21 mouse cellular contexts compared by ENCODE assay signal in the genomic region with DNA sequence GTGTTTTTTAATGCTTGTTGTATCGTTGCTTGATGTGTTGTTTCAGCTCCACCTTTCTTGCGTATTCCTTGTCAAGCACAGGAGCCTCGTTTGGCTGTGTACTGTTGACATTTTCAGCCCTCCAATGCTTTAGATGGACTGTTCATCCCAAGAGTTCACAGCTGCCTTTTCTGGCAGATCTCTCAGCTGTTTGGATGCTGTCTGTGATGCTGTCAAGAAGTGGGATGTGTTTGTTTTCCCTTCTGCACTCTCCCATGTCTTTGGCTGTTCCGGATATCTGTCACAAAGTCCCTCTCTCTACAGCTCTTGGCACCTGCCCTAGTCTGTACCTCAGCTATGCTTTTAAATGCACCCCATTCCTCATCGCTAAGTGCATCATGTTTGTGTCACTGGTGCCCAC. TPM values are rescaled to one million over a fixed set of nuclear protein-coding genes. Genes with fewer than 3 reads are reported as not detected.
DNase-seq lines count a peak whose midpoint lies in the region; ATAC-seq and TF ChIP-seq lines count a peak whose summit lies in the region.
"Had no signal": no experiment of that assay in that cellular context is flagged by ENCODE, and none has a peak within 500 bp of the region (broad histone marks: within the 10 kb centered on the region; RNA-seq: fewer than 3 reads in every experiment).

No protein-coding gene starts in this region.

- H3K4me2 ChIP-seq in hindbrain, embryonic 16.5 days (ENCODE audit: low read length) = no peak overlapping the region
- H3K4me2 ChIP-seq: forebrain, embryonic 13.5 days; intestine, embryonic 15.5 days; midbrain, embryonic 11.5 days; neural tube, embryonic 13.5 days had no signal

- no peak for TF ChIP-seq CTCF in lung, adult 2 months (IDR thresholded peaks at IDR 0.05; ENCODE audit: insufficient read depth, low read length)

- TF ChIP-seq POLR2A in lung, adult 2 months (IDR thresholded peaks at IDR 0.05; ENCODE audit: borderline replicate concordance, extremely low read depth, low read depth, low read length) = no peak

- no peaks in the 10 kb centered on the region; the same call in none of the 2 replicates for H3K4me1 ChIP-seq in hindbrain, embryonic 16.5 days (ENCODE audit: control insufficient read depth, insufficient read depth, low read depth, low read length)
- H3K4me1 ChIP-seq in hindbrain, embryonic 10.5 days (replicated peaks) = peaks cover 1% of the 10 kb centered on the region
- H3K4me1 ChIP-seq in lung, adult 2 months (ENCODE audit: control insufficient read depth, insufficient read depth, low read length) = peaks cover 6% of the 10 kb centered on the region
- H3K4me1 ChIP-seq: neural tube, embryonic 13.5 days had no signal

- H3K9me3 ChIP-seq in hindbrain, embryonic 16.5 days (ENCODE audit: control insufficient read depth, low read length) = no peaks in the 10 kb centered on the region
- H3K9me3 ChIP-seq in hindbrain, embryonic 10.5 days = no peaks in the 10 kb centered on the region
- H3K9me3 ChIP-seq: forebrain, embryonic 13.5 days; intestine, embryonic 15.5 days; limb, embryonic 10.5 days; neural tube, embryonic 13.5 days had no signal

- 0 out of 2 replicates have a peak, but pooled peaks have one; percentile 20 for ATAC-seq in hindbrain, embryonic 16.5 days
- ATAC-seq: forebrain, embryonic 13.5 days had no signal

- H3K4me3 ChIP-seq in hindbrain, embryonic 16.5 days (ENCODE audit: low read length) = no peak overlapping the region
- no peak overlapping the region for H3K4me3 ChIP-seq in hindbrain, embryonic 10.5 days
- no peak overlapping the region for H3K4me3 ChIP-seq in lung, adult 2 months (replicated peaks; ENCODE audit: extremely low read depth, low read depth, low read length)
- H3K4me3 ChIP-seq: forebrain, embryonic 13.5 days; intestine, embryonic 15.5 days; limb, embryonic 10.5 days; neural tube, embryonic 13.5 days had no signal

- H3K27me3 ChIP-seq in hindbrain, embryonic 16.5 days (replicated peaks; ENCODE audit: control insufficient read depth, insufficient read depth, low read length) = no peaks in the 10 kb centered on the region
- no peaks in the 10 kb centered on the region for H3K27me3 ChIP-seq in hindbrain, embryonic 10.5 days (ENCODE audit: insufficient read depth, poor library complexity, severe bottlenecking)
- H3K27me3 ChIP-seq: forebrain, embryonic 13.5 days; intestine, embryonic 15.5 days; neural tube, embryonic 13.5 days had no signal

- no peaks in the 10 kb centered on the region for H3K36me3 ChIP-seq in hindbrain, embryonic 16.5 days (ENCODE audit: control insufficient read depth, insufficient read depth, low read length)
- no peaks in the 10 kb centered on the region for H3K36me3 ChIP-seq in hindbrain, embryonic 10.5 days
- H3K36me3 ChIP-seq: intestine, embryonic 15.5 days; limb, embryonic 10.5 days; neural tube, embryonic 13.5 days had no signal

- H3K27ac ChIP-seq in hindbrain, embryonic 16.5 days (ENCODE audit: low read depth, low read length) = no peak overlapping the region
- no peak overlapping the region for H3K27ac ChIP-seq in hindbrain, embryonic 10.5 days
- H3K27ac ChIP-seq: forebrain, embryonic 13.5 days; intestine, embryonic 15.5 days; limb, embryonic 10.5 days; liver, embryonic 14.5 days; macrophage; neural tube, embryonic 13.5 days had no signal

- peak; percentile 37 for DNase-seq in gastrocnemius, adult 18-20 months (ENCODE audit: low spot score)
- DNase-seq in gastrocnemius, adult 8-10 months (ENCODE audit: low spot score in 2 of 2) = no peak
- DNase-seq in hindbrain, embryonic 10.5 days (ENCODE audit: low spot score) = no peak
- peak; percentile 50 for DNase-seq in lung, postnatal 10 days
- DNase-seq in lung, adult 2 months = no peak
- DNase-seq in frontal cortex, postnatal 36 days (ENCODE audit: low spot score in 2 of 2) = no peak
- DNase-seq in cerebellum, postnatal 4 days (ENCODE audit: low spot score in 2 of 2) = no peak
- DNase-seq: cerebellum, postnatal 10 days; gastrocnemius, postnatal 10 days; right cerebral cortex, postnatal 25 days; thymus, postnatal 25 days had no signal

- 79% methylated on average over 5 of the region's 5 CpGs for WGBS in hindbrain, embryonic 16.5 days
- 88% methylated on average over 5 of the region's 5 CpGs for WGBS in hindbrain, embryonic 10.5 days
- WGBS in lung, adult 2 months = 56% methylated on average over 5 of the region's 5 CpGs

- no peak overlapping the region for H3K9ac ChIP-seq in hindbrain, embryonic 16.5 days (ENCODE audit: low read depth, low read length)
- H3K9ac ChIP-seq: forebrain, embryonic 13.5 days; intestine, embryonic 15.5 days; liver, embryonic 14.5 days; neural tube, embryonic 13.5 days had no signal

RNA-seq across cellular contexts. Expression of gene 1700034J05Rik, which starts 6.7 kb away (rescaled TPM):
- total RNA-seq in gastrocnemius, adult 18-20 months (2021) = not detected
- not detected for total RNA-seq in gastrocnemius, adult 8-10 months (2022)
- 0.05 TPM in 1 of 2 replicates, not detected in the other for polyA plus RNA-seq in hindbrain, embryonic 16.5 days (2015; fragmentation: Nextera tagmentation; extraction: Ambion mirVana)
- polyA plus RNA-seq in hindbrain, embryonic 10.5 days (2016; fragmentation: Nextera tagmentation; extraction: Ambion mirVana) = 0.14 and 0.32 TPM in 2 replicates
- not detected in 2 replicates for polyA plus RNA-seq in lung, adult 2 months (2012; rRNA removed)
- total RNA-seq: adrenal gland, adult 18-20 months; gastrocnemius, postnatal 10 days; MEL had no signal
- polyA plus RNA-seq: liver, embryonic 14.5 days; macrophage; neural tube, embryonic 13.5 days had no signal

Comparison
In these comparisons a context has a peak if more than half of its experiments do, and no peak if none do; other contexts are left out.
1. DNase-seq: peak in gastrocnemius, adult 18-20 months (single experiment) and lung, postnatal 10 days (single experiment); none in gastrocnemius, adult 8-10 months (0 of 2), hindbrain, embryonic 10.5 days (single experiment), lung, adult 2 months (single experiment), frontal cortex, postnatal 36 days (0 of 2) and cerebellum, postnatal 4 days (0 of 2).